ENCODE assay signal across 26 mouse cellular contexts in the genomic region with DNA sequence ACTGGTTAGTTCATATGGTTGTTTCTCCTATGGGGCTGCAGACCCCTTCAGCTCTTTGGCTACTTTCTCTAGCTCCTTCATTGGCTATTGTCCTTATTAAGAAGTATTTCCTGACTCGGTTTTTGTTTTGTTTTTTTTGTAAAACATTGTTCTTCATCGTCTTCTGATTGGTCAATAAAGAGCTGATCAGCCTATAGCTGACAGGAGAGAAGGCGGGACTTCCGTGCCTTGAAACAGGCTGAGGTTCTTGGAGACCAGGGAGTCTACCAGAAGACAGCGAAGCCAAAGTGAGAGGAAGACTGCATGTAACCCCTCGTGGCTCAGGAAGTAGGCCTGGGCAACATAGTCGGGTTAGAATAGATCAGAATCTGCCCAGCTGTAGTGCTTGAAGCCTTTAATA. TPM values are rescaled to one million over a fixed set of nuclear protein-coding genes. Genes with fewer than 3 reads are reported as not detected.
DNase-seq lines count a peak whose midpoint lies in the region; ATAC-seq and TF ChIP-seq lines count a peak whose summit lies in the region.
"Had no signal": no experiment of that assay in that cellular context is flagged by ENCODE, and none has a peak within 500 bp of the region (broad histone marks: within the 10 kb centered on the region; RNA-seq: fewer than 3 reads in every experiment).

No protein-coding gene starts in this region.

- H3K4me1 ChIP-seq in testis, adult 2 months (ENCODE audit: control insufficient read depth, insufficient read depth, low read length) = peaks cover 2% of the 10 kb centered on the region; the same call in 1 of the 2 replicates
- H3K4me1 ChIP-seq in MEL (ENCODE audit: control insufficient read depth in 1 of 2, insufficient read depth in 2 of 2, low read length in 2 of 2) = no peaks in the 10 kb centered on the region; a peak in 1 of 4 replicates
- H3K4me1 ChIP-seq in midbrain, embryonic 15.5 days = no peaks in the 10 kb centered on the region
- H3K4me1 ChIP-seq: forebrain, embryonic 10.5 days; hindbrain, embryonic 10.5 days had no signal

- H3K27ac ChIP-seq in testis, adult 2 months (ENCODE audit: control insufficient read depth, insufficient read depth, low read depth, low read length) = no peak overlapping the region
- no peak overlapping the region for H3K27ac ChIP-seq in MEL (ENCODE audit: control insufficient read depth, low read depth, low read length)
- H3K27ac ChIP-seq in midbrain, embryonic 15.5 days = no peak overlapping the region
- H3K27ac ChIP-seq: embryonic facial prominence, embryonic 15.5 days; forebrain, embryonic 10.5 days; gastrocnemius, adult 2 months; heart, embryonic 15.5 days; hindbrain, embryonic 10.5 days; hindbrain, postnatal 0 days had no signal

- no peaks in the 10 kb centered on the region for H3K27me3 ChIP-seq in testis, adult 2 months (ENCODE audit: control insufficient read depth, insufficient read depth, low read length)
- peaks cover 13 to 16% of the 10 kb centered on the region in 2 experiments for H3K27me3 ChIP-seq in MEL (ENCODE audit: control insufficient read depth in 1 of 2, insufficient read depth in 2 of 2, low read length in 2 of 2)
- no peaks in the 10 kb centered on the region for H3K27me3 ChIP-seq in midbrain, embryonic 15.5 days (replicated peaks)
- H3K27me3 ChIP-seq: embryonic facial prominence, embryonic 15.5 days; heart, embryonic 15.5 days had no signal

- H3K9ac ChIP-seq in MEL (ENCODE audit: control insufficient read depth, low read depth, low read length, poor library complexity, severe bottlenecking) = no peak overlapping the region
- no peak overlapping the region for H3K9ac ChIP-seq in midbrain, embryonic 15.5 days
- H3K9ac ChIP-seq: embryonic facial prominence, embryonic 15.5 days; heart, embryonic 15.5 days had no signal

- no peak for TF ChIP-seq CTCF in testis, adult 2 months (IDR thresholded peaks at IDR 0.05; ENCODE audit: control insufficient read depth, insufficient read depth, insufficient replicate concordance, low read depth, low read length)
- TF ChIP-seq CTCF in MEL (IDR thresholded peaks at IDR 0.05 in 2 of 3, conservative IDR thresholded peaks at IDR 0.05 in 1 of 3; ENCODE audit: control insufficient read depth in 1 of 3, insufficient read depth in 1 of 3, low read depth in 2 of 3, low read length in 3 of 3, poor library complexity in 1 of 3, severe bottlenecking in 1 of 3) = no peak

- no peak for ATAC-seq in midbrain, embryonic 15.5 days (replicated peaks)
- ATAC-seq: forebrain, embryonic 14.5 days; hindbrain, postnatal 0 days had no signal

- H3K36me3 ChIP-seq in testis, adult 2 months (ENCODE audit: control insufficient read depth, insufficient read depth, low read length) = no peaks in the 10 kb centered on the region
- peaks cover 0 to 3% of the 10 kb centered on the region in 2 experiments; a peak in 2 of 4 replicates for H3K36me3 ChIP-seq in MEL (ENCODE audit: control insufficient read depth in 1 of 2, insufficient read depth in 2 of 2, low read length in 2 of 2)
- H3K36me3 ChIP-seq in midbrain, embryonic 15.5 days (replicated peaks) = no peaks in the 10 kb centered on the region
- H3K36me3 ChIP-seq: embryonic facial prominence, embryonic 15.5 days; forebrain, embryonic 10.5 days; heart, embryonic 15.5 days; hindbrain, embryonic 10.5 days had no signal

- DNase-seq in heart, adult 11 months = peak; percentile 37
- DNase-seq in heart, adult 8-10 months (ENCODE audit: low spot score) = no peak
- DNase-seq in testis, postnatal 10 days (ENCODE audit: low spot score) = no peak
- DNase-seq in MEL (ENCODE audit: low read depth, low spot score) = peak; percentile 85
- DNase-seq in ZHBTc4 (ENCODE audit: low read depth, low spot score) = peak; percentile 66
- DNase-seq in thymus, postnatal 14 days = no peak
- DNase-seq: adrenal gland, adult 2 months; adrenal gland, postnatal 25 days; cerebellum, adult 2 months; cerebellum, postnatal 14 days; gastrocnemius, adult 2 months; gastrocnemius, postnatal 25 days; heart, postnatal 14 days; kidney, adult 11 months; kidney, adult 9 months had no signal

- H3K79me2 ChIP-seq in MEL (ENCODE audit: control insufficient read depth, insufficient read depth, low read length, poor library complexity) = no peaks in the 10 kb centered on the region

- H3K4me2 ChIP-seq in midbrain, embryonic 15.5 days = no peak overlapping the region
- H3K4me2 ChIP-seq: embryonic facial prominence, embryonic 15.5 days had no signal

- peak overlapping the region; percentile 47 for H3K4me3 ChIP-seq in testis, adult 2 months (ENCODE audit: control insufficient read depth, low read depth, low read length)
- H3K4me3 ChIP-seq in MEL (ENCODE audit: control insufficient read depth in 1 of 2, insufficient read depth in 1 of 2, low read depth in 2 of 2, low read length in 2 of 2) = peak overlapping the region; percentile 44 to 62
- no peak overlapping the region for H3K4me3 ChIP-seq in midbrain, embryonic 15.5 days
- H3K4me3 ChIP-seq: embryonic facial prominence, embryonic 15.5 days; erythroblast, embryonic 14.5 days; forebrain, embryonic 10.5 days; gastrocnemius, adult 2 months; hindbrain, embryonic 10.5 days had no signal

- TF ChIP-seq POLR2A in testis, adult 2 months (IDR thresholded peaks at IDR 0.05; ENCODE audit: control insufficient read depth, low read depth, low read length) = no peak
- no peak; a peak in 1 of 4 replicates for TF ChIP-seq POLR2A in MEL (IDR thresholded peaks at IDR 0.05; ENCODE audit: control insufficient read depth in 1 of 2, insufficient read depth in 1 of 2, low read depth in 1 of 2, low read length in 2 of 2, poor library complexity in 1 of 2)

- TF ChIP-seq RAD21 in MEL (IDR thresholded peaks at IDR 0.05; ENCODE audit: low read depth, low read length) = no peak

- no peaks in the 10 kb centered on the region for H3K9me3 ChIP-seq in MEL (replicated peaks; ENCODE audit: insufficient read depth, low read length)
- no peaks in the 10 kb centered on the region for H3K9me3 ChIP-seq in midbrain, embryonic 15.5 days
- H3K9me3 ChIP-seq: embryonic facial prominence, embryonic 15.5 days; forebrain, embryonic 10.5 days; heart, embryonic 15.5 days; hindbrain, embryonic 10.5 days had no signal

- 79% methylated on average over 7 of the region's 7 CpGs for WGBS in midbrain, embryonic 15.5 days

- no peak for TF ChIP-seq EP300 in MEL (IDR thresholded peaks at IDR 0.05; ENCODE audit: low read depth in 1 of 2, low read length in 2 of 2)

TF ChIP-seq in MEL, 35 proteins besides CTCF, POLR2A, EP300 and RAD21:
- no peak for TF ChIP-seq TAL1 (IDR thresholded peaks at IDR 0.05; ENCODE audit: low read length)
- no peak for TF ChIP-seq USF1 (IDR thresholded peaks at IDR 0.05; ENCODE audit: low read depth, low read length)
- no peak for TF ChIP-seq GATA1 (IDR thresholded peaks at IDR 0.05; ENCODE audit: low read depth, low read length)
- TF ChIP-seq SIN3A (IDR thresholded peaks at IDR 0.05; ENCODE audit: low read length) = peak; percentile 35; the same call in 1 of the 2 replicates
- no peak for TF ChIP-seq MYC (IDR thresholded peaks at IDR 0.05; ENCODE audit: low read depth, low read length)
- TF ChIP-seq E2F4 (IDR thresholded peaks at IDR 0.05; ENCODE audit: borderline replicate concordance, low read depth, low read length) = no peak
- no peak for TF ChIP-seq CHD1 (IDR thresholded peaks at IDR 0.05; ENCODE audit: low read depth, low read length)
- 0 out of 2 replicates have a peak, but pooled peaks have one; percentile 34 for TF ChIP-seq HCFC1 (IDR thresholded peaks at IDR 0.05; ENCODE audit: low read depth, low read length)
- TF ChIP-seq BHLHE40 (IDR thresholded peaks at IDR 0.05; ENCODE audit: borderline replicate concordance, low read depth, low read length) = no peak
- no peak for TF ChIP-seq MAFK (IDR thresholded peaks at IDR 0.05; ENCODE audit: borderline replicate concordance, low read depth, low read length)
- TF ChIP-seq ZNF384 (IDR thresholded peaks at IDR 0.05; ENCODE audit: low read depth, low read length) = peak; percentile 79
- no peak for TF ChIP-seq ZKSCAN1 (IDR thresholded peaks at IDR 0.05; ENCODE audit: low read depth, low read length)
- 0 out of 2 replicates have a peak, but pooled peaks have one; percentile 3 for TF ChIP-seq NELFE (IDR thresholded peaks at IDR 0.05; ENCODE audit: low read depth, low read length)
- TF ChIP-seq MYB (IDR thresholded peaks at IDR 0.05; ENCODE audit: low read depth, low read length) = no peak
- no peak for TF ChIP-seq USF2 (IDR thresholded peaks at IDR 0.05; ENCODE audit: borderline replicate concordance in 1 of 2, insufficient read depth in 1 of 2, low read depth in 1 of 2, low read length in 2 of 2)
- TF ChIP-seq ELF1 (IDR thresholded peaks at IDR 0.05; ENCODE audit: low read depth, low read length) = peak; percentile 67; the same call in 1 of the 2 replicates
- TF ChIP-seq SMC3 (IDR thresholded peaks at IDR 0.05; ENCODE audit: low read depth, low read length) = no peak
- TF ChIP-seq ZC3H11A (IDR thresholded peaks at IDR 0.05; ENCODE audit: low read depth, low read length) = no peak
- TF ChIP-seq POLR2AphosphoS2 (IDR thresholded peaks at IDR 0.05; ENCODE audit: low read length) = no peak
TF ChIP-seq in MEL: peak in this region for 5.

RNA-seq across cellular contexts. Expression of a gene that starts 44.3 kb away (rescaled TPM):
- 1 to 10 TPM; 1.5 to 3.2 (median 2.2) TPM for total RNA-seq in heart, adult 8-10 months (2022)
- 0.99 and 1.2 TPM in 2 replicates for polyA plus RNA-seq in testis, adult 2 months (2012; rRNA removed)
- total RNA-seq in MEL (2012; rRNA removed) = not detected in 2 replicates
- not detected for polyA plus RNA-seq in MEL (2012; ENCODE audit: insufficient read depth in 1 of 2, insufficient read length in 2 of 2, low read depth in 1 of 2, low replicate concordance in 2 of 2, missing spikeins in 1 of 2)
- 6.7 and 9.2 TPM in 2 replicates for polyA plus RNA-seq in midbrain, embryonic 15.5 days (2015; fragmentation: Nextera tagmentation; extraction: Ambion mirVana)
- total RNA-seq: common myeloid progenitor, adult 5-6 weeks; granulocyte monocyte progenitor cell, adult 5-6 weeks had no signal
- polyA plus RNA-seq: erythroblast, embryonic 14.5 days had no signal

RNA-seq across cellular contexts. Expression of a gene that starts 57.8 kb away (rescaled TPM):
- not detected for total RNA-seq in heart, adult 8-10 months (2022)
- 84.2 and 92.2 TPM in 2 replicates for polyA plus RNA-seq in testis, adult 2 months (2012; rRNA removed)
- 0.13 and 0.23 TPM in 2 replicates for total RNA-seq in MEL (2012; rRNA removed)
- polyA plus RNA-seq in MEL (2012; ENCODE audit: insufficient read depth in 1 of 2, insufficient read length in 2 of 2, low read depth in 1 of 2, low replicate concordance in 2 of 2, missing spikeins in 1 of 2) = under 1 TPM in 1 of 2 experiments, not detected in 1; 0.13 TPM
- 0.27 and 0.39 TPM in 2 replicates for polyA plus RNA-seq in midbrain, embryonic 15.5 days (2015; fragmentation: Nextera tagmentation; extraction: Ambion mirVana)
- total RNA-seq: adrenal gland, postnatal 25 days; granulocyte monocyte progenitor cell, adult 5-6 weeks had no signal
- polyA plus RNA-seq: erythroblast, embryonic 14.5 days had no signal

RNA-seq across cellular contexts. Expression of a gene that starts 57.9 kb away (rescaled TPM):
- 1 to 10 TPM; 7.5 to 8.3 (median 7.8) TPM for total RNA-seq in heart, adult 8-10 months (2022)
- 8.9 and 9.3 TPM in 2 replicates for polyA plus RNA-seq in testis, adult 2 months (2012; rRNA removed)
- total RNA-seq in MEL (2012; rRNA removed) = 57.5 and 60.4 TPM in 2 replicates
- polyA plus RNA-seq in MEL (2012; ENCODE audit: insufficient read depth in 1 of 2, insufficient read length in 2 of 2, low read depth in 1 of 2, low replicate concordance in 2 of 2, missing spikeins in 1 of 2) = 100 to 1,000 TPM in 1 of 2 experiments, 10 to 100 TPM in 1; 52.2 to 152 TPM
- 58.3 and 60.2 TPM in 2 replicates for polyA plus RNA-seq in midbrain, embryonic 15.5 days (2015; fragmentation: Nextera tagmentation; extraction: Ambion mirVana)

Comparison
In these comparisons a context has a peak if more than half of its experiments do, and no peak if none do; other contexts are left out.
1. DNase-seq: peak in heart, adult 11 months (single experiment), MEL (single experiment) and ZHBTc4 (single experiment); none in heart, adult 8-10 months (single experiment), testis, postnatal 10 days (single experiment) and thymus, postnatal 14 days (single experiment).
2. RNA of a gene that starts 57.8 kb away (polyA plus RNA-seq): 84.2 to 92.2 TPM in testis, adult 2 months; 0.27 to 0.39 TPM in midbrain, embryonic 15.5 days and 0.13 TPM in MEL; every median in the first group is over 10 times any median in the second.